Mouse (Mus musculus) liver, embryonic 14.5 days (tissue): ENCODE data around the gene Cemip.

ENCODE experiments used
- CTCF ChIP-seq: IDR thresholded peaks from 2 replicates; pipeline ENCODE4 v1.5.1; 2016; ENCODE audit warnings: antibody characterized with exemption, low read depth, control low read depth
- EP300 ChIP-seq: IDR thresholded peaks from 2 replicates; pipeline ENCODE4 v1.6.1; 2016; ENCODE audit warnings: antibody characterized with exemption, low read depth

DNA sequence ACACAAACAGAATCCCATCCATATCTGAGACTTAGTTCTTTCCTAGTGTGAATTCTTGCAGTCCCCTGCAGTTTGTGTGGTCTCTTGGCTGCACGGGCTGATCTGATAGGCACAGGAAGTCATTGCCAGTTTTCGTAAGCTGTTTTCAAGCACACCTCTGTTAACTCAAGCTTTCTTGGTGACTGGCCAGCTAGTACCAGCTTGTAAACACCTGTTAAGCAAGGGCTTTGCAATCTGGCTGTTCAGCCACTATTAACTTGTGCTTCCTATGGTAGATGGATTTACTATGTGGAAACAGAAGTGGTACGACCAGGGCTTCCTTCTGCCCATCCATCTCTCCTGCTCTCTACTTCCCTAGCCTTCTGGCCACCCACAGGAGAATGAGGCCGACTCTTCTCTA, 166.1 kb downstream of the Cemip start:
- no peak for TF ChIP-seq CTCF
- no peak for TF ChIP-seq EP300
